Mouse (Mus musculus): Measurements from ENCODE around the gene 2310007B03Rik.

- TF ChIP-seq CTCF (IDR thresholded peaks at IDR 0.05; ENCODE audit: control insufficient read depth, insufficient read depth, insufficient replicate concordance, low read depth, low read length), result no peak
- TF ChIP-seq POLR2A (IDR thresholded peaks at IDR 0.05; ENCODE audit: control insufficient read depth, low read depth, low read length), result no peak
Observed at GRCm38 (mm10) chr1:93142871-93143270, 17.9 kb downstream of the 2310007B03Rik start.

Data from testis, adult 2 months (tissue).